Mouse (Mus musculus): ENCODE measurements around the gene Lst1. TPM values are rescaled to one million over a fixed set of nuclear protein-coding genes. Genes with fewer than 3 reads are reported as not detected.

The Lst1 gene
- polyA plus RNA-seq, 1 experiment from 2014 or later = 13.1 TPM

Small RNAs within 50 kb of the gene (microRNA-seq; reads per million reads assigned to microRNA genes)
- not detected for gene Mir6973a
- gene Mir6974 = not detected

Other genes with a start within 250 kb of the Lst1 start
- 0.53 and 0.87 TPM in 2 replicates for gene Hspa1b, start 229.2 kb downstream of the Lst1 start, polyA plus RNA-seq (2015; fragmentation: Nextera tagmentation; extraction: Ambion mirVana)
- gene Gm20481, start 218.5 kb downstream of the Lst1 start, polyA plus RNA-seq (2015; fragmentation: Nextera tagmentation; extraction: Ambion mirVana) = not detected in 2 replicates
- gene Hspa1a, start 216.3 kb downstream of the Lst1 start, polyA plus RNA-seq (2015; fragmentation: Nextera tagmentation; extraction: Ambion mirVana) = 5.8 and 6.1 TPM in 2 replicates
- 0.77 and 0.85 TPM in 2 replicates for gene Hspa1l, start 215.7 kb downstream of the Lst1 start, polyA plus RNA-seq (2015; fragmentation: Nextera tagmentation; extraction: Ambion mirVana)
- 190 and 227 TPM in 2 replicates for gene Lsm2, start 206.6 kb downstream of the Lst1 start, polyA plus RNA-seq (2015; fragmentation: Nextera tagmentation; extraction: Ambion mirVana)
- gene Vars, start 187.5 kb downstream of the Lst1 start, polyA plus RNA-seq (2015; fragmentation: Nextera tagmentation; extraction: Ambion mirVana) = 102 and 112 TPM in 2 replicates
- gene Vwa7, start 171.9 kb downstream of the Lst1 start, polyA plus RNA-seq (2015; fragmentation: Nextera tagmentation; extraction: Ambion mirVana) = 0.33 and 0.38 TPM in 2 replicates
- 14.2 and 19.5 TPM in 2 replicates for gene Sapcd1, start 160.4 kb downstream of the Lst1 start, polyA plus RNA-seq (2015; fragmentation: Nextera tagmentation; extraction: Ambion mirVana)
- 3.5 and 3.6 TPM in 2 replicates for gene Msh5, start 141.7 kb downstream of the Lst1 start, polyA plus RNA-seq (2015; fragmentation: Nextera tagmentation; extraction: Ambion mirVana)
- 243 and 254 TPM in 2 replicates for gene Clic1, start 138.5 kb downstream of the Lst1 start, polyA plus RNA-seq (2015; fragmentation: Nextera tagmentation; extraction: Ambion mirVana)
- gene Ddah2, start 129.4 kb downstream of the Lst1 start, polyA plus RNA-seq (2015; fragmentation: Nextera tagmentation; extraction: Ambion mirVana) = 358 and 374 TPM in 2 replicates
- 0.87 and 1.0 TPM in 2 replicates for gene Ly6g6c, start 123.1 kb downstream of the Lst1 start, polyA plus RNA-seq (2015; fragmentation: Nextera tagmentation; extraction: Ambion mirVana)
- 0.77 and 0.89 TPM in 2 replicates for gene Mpig6b, start 122.3 kb downstream of the Lst1 start, polyA plus RNA-seq (2015; fragmentation: Nextera tagmentation; extraction: Ambion mirVana)
- 4.3 and 4.9 TPM in 2 replicates for gene Ly6g6e, start 111.5 kb downstream of the Lst1 start, polyA plus RNA-seq (2015; fragmentation: Nextera tagmentation; extraction: Ambion mirVana)
- gene Ly6g6d, start 110.4 kb downstream of the Lst1 start, polyA plus RNA-seq (2015; fragmentation: Nextera tagmentation; extraction: Ambion mirVana) = 0.77 and 1.3 TPM in 2 replicates
- gene Ly6g6f, start 102.8 kb downstream of the Lst1 start, polyA plus RNA-seq (2015; fragmentation: Nextera tagmentation; extraction: Ambion mirVana) = 0.18 and 0.23 TPM in 2 replicates
- gene Abhd16a, start 99.2 kb downstream of the Lst1 start, polyA plus RNA-seq (2015; fragmentation: Nextera tagmentation; extraction: Ambion mirVana) = 89.6 and 90.1 TPM in 2 replicates
- not detected in 2 replicates for gene Ly6g5c, start 80.2 kb downstream of the Lst1 start, polyA plus RNA-seq (2015; fragmentation: Nextera tagmentation; extraction: Ambion mirVana)
- gene Ly6g5b, start 73.0 kb downstream of the Lst1 start, polyA plus RNA-seq (2015; fragmentation: Nextera tagmentation; extraction: Ambion mirVana) = 1.1 and 1.6 TPM in 2 replicates
- gene Gpank1, start 67.0 kb downstream of the Lst1 start, polyA plus RNA-seq (2015; fragmentation: Nextera tagmentation; extraction: Ambion mirVana) = 21.1 and 24.1 TPM in 2 replicates
- gene Csnk2b, start 66.4 kb downstream of the Lst1 start, polyA plus RNA-seq (2015; fragmentation: Nextera tagmentation; extraction: Ambion mirVana) = 278 and 298 TPM in 2 replicates
- 10.9 and 12.3 TPM in 2 replicates for gene D17H6S53E, start 62.1 kb downstream of the Lst1 start, polyA plus RNA-seq (2015; fragmentation: Nextera tagmentation; extraction: Ambion mirVana)
- gene Apom, start 56.4 kb downstream of the Lst1 start, polyA plus RNA-seq (2015; fragmentation: Nextera tagmentation; extraction: Ambion mirVana) = 0.28 and 8.7 TPM in 2 replicates
- gene Bag6, start 53.3 kb downstream of the Lst1 start, polyA plus RNA-seq (2015; fragmentation: Nextera tagmentation; extraction: Ambion mirVana) = 65.1 and 67.8 TPM in 2 replicates
- gene Prrc2a, start 23.5 kb downstream of the Lst1 start, polyA plus RNA-seq (2015; fragmentation: Nextera tagmentation; extraction: Ambion mirVana) = 193 and 244 TPM in 2 replicates
- 8.1 and 9.8 TPM in 2 replicates for gene Aif1, start 12.4 kb downstream of the Lst1 start, polyA plus RNA-seq (2015; fragmentation: Nextera tagmentation; extraction: Ambion mirVana)
- gene Ltb, start 6.0 kb upstream of the Lst1 start, polyA plus RNA-seq (2015; fragmentation: Nextera tagmentation; extraction: Ambion mirVana) = 1.8 and 2.1 TPM in 2 replicates
- 0.37 TPM in 1 of 2 replicates, not detected in the other for gene Tnf, start 13.6 kb upstream of the Lst1 start, polyA plus RNA-seq (2015; fragmentation: Nextera tagmentation; extraction: Ambion mirVana)
- gene Lta, start 16.9 kb upstream of the Lst1 start, polyA plus RNA-seq (2015; fragmentation: Nextera tagmentation; extraction: Ambion mirVana) = 0.24 TPM in 1 of 2 replicates, not detected in the other
- not detected in 2 replicates for gene Gm16181, start 32.4 kb upstream of the Lst1 start, polyA plus RNA-seq (2015; fragmentation: Nextera tagmentation; extraction: Ambion mirVana)
- gene Atp6v1g2, start 45.2 kb upstream of the Lst1 start, polyA plus RNA-seq (2015; fragmentation: Nextera tagmentation; extraction: Ambion mirVana) = 3.9 and 4.1 TPM in 2 replicates
- 10.4 and 12.0 TPM in 2 replicates for gene Nfkbil1, start 47.4 kb upstream of the Lst1 start, polyA plus RNA-seq (2015; fragmentation: Nextera tagmentation; extraction: Ambion mirVana)
- 498 and 543 TPM in 2 replicates for gene Ddx39b, start 53.3 kb upstream of the Lst1 start, polyA plus RNA-seq (2015; fragmentation: Nextera tagmentation; extraction: Ambion mirVana)
- 28.7 and 30.7 TPM in 2 replicates for gene H2-D1, start 74.3 kb upstream of the Lst1 start, polyA plus RNA-seq (2015; fragmentation: Nextera tagmentation; extraction: Ambion mirVana)
- gene H2-Q1, start 132.0 kb upstream of the Lst1 start, polyA plus RNA-seq (2015; fragmentation: Nextera tagmentation; extraction: Ambion mirVana) = not detected in 2 replicates
- gene H2-Q2, start 153.8 kb upstream of the Lst1 start, polyA plus RNA-seq (2015; fragmentation: Nextera tagmentation; extraction: Ambion mirVana) = 1.2 TPM in 1 of 2 replicates, not detected in the other
- gene H2-Q4, start 191.2 kb upstream of the Lst1 start, polyA plus RNA-seq (2015; fragmentation: Nextera tagmentation; extraction: Ambion mirVana) = 1.6 and 2.1 TPM in 2 replicates
- 0.28 and 0.55 TPM in 2 replicates for gene H2-Q6, start 236.4 kb upstream of the Lst1 start, polyA plus RNA-seq (2015; fragmentation: Nextera tagmentation; extraction: Ambion mirVana)